Mouse (Mus musculus) gastrocnemius, adult 8-10 months (tissue): ENCODE data around the gene Tldc1. TPM values are rescaled to one million over a fixed set of nuclear protein-coding genes. Genes with fewer than 3 reads are reported as not detected.

Source experiments
- DNase-seq, 2 experiments: peaks; one replicate each; pipeline ENCODE4 v3.0.0; 2022; ENCODE audit warnings: low spot score in 2 of 2
- total RNA-seq, 4 experiments: library from RNA; stranded (reverse); gene quantifications; 2 replicates each; pipeline ENCODE4 v1.2.4; 2022

The Tldc1 gene
- total RNA-seq, 4 experiments from 2014 or later, result 2.9 to 4.8 (median 3.8) TPM

DNA sequence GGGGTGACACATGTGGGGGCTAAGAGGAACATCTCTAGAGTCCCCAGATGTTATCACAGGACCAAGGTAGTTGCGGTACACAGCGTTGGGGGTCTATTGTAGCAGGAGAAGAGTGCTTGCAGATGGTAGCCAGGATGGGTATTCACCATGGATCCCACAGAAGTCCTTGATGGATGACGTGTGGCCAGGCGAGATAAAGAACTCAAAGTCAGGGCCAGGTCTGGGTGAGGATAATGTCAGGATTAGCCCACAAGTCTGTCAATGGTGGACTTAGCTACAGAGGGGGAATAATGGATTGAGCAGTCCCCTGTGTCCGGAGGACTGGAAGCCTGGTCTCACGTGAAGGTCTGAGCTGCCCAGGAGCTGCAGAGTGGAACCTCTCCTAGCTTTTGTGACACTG is 53.6 kb downstream of the Tldc1 start:
- no peak for DNase-seq

DNA sequence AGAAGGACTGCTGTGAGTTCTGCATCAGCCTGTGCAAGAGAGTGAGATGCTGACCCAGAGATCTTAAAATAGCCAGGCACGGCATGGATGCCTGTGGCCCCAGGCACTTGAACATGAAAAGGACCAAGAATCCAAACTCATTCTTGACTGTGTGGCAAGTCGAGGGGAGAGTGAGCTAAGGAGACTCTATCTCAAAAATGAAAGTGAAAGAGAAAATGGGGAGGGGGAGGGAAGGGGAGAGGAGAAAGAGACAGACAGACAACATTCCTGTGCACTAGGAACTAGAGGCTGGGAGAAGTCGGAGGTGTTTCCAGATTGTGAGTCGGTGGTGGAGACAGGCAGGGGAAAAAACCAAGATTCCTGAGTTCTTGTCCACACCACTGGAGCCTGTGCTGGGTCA is 54.5 kb downstream of the Tldc1 start:
- DNase-seq, result no peak

DNA sequence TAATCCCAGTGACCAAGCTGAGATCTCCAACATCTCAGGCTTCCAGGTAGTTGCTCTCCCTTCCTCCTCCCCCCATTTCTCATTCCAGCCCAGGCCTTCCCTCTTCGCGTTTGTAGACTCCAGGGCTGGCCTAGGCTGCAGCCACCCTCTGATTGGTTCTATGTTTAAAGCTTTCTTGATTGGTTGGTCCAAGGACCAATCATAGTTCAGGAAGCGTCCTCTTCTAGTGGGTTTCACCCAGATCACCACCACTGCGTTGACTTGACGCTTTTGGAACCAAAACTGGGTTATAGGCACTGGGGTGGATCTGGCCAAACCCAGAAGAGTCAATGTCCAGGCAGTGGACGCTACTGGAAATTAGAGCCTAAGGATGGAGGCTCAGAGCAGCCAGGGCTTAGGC is 55.9 kb downstream of the Tldc1 start:
- no peak for DNase-seq

DNA sequence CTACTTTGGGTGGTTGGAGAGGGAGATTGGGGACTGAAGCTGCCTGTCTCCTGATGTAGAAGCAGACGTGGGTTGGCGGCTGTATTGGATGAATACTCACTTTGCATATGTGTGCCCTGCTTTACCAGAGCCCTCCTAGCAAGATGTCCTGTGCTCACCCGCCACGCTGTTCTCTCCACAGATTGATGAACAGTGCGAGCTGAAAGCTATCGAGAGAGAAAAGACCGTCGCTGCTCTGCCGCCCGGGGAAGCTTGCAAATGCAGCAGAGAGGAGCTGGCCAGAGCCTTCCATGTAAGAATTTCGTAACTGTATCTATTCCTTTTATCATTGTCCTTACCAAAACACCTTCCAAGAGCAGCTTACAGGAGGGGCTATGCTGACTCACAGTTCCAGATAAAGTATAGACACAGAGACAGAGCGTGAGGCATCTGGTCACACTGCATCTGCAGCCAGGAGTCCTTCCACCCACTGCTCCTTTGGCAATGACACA is 59.2 kb downstream of the Tldc1 start:
- no peak for DNase-seq

DNA sequence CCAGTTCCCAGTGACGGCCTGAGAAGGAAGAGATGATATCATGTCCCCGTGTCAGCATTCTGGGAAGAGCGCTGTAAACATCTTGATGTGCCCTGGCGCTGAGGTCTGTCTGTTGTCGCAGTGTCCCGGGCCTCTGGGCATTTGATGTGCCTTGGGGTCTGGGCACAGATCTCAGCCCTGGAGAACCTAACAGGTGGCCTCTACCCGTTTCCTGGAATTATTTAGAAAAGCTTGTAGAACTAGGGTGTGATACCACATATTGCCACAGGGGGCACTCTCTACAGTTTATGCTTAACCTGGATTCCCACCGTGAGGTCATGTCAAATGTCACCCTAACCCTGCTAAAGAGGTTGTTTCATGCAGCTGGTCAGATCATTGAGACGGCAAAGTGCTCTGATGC is 60.5 kb downstream of the Tldc1 start:
- no peak for DNase-seq

DNA sequence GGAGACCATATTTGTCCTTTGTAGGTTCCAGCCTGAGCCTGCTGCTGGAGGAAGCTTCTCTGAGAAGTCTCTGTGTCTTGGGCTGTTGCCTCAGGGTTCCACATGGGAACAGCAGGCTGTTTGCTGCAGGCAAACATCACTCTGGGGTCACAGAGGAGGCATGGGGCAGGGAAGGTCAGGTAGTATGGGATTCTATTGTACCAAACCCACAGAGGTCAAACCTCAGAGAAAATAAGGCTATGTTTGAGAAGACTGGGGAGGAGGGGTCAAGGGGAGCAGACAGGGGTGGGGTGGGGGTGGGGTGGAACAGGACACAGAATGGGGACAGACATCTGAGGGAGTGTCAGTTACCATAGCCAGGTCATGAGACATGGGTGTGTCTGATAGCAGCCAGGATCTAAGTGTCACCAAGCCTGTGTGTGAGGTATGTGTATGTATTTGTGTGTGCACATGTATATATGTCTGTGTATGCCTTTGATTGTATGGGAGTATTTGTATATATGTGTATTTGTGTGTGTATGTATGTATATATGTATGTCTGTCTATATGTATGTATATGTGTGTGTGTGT is 61.4 kb downstream of the Tldc1 start:
- DNase-seq, result no peak

DNA sequence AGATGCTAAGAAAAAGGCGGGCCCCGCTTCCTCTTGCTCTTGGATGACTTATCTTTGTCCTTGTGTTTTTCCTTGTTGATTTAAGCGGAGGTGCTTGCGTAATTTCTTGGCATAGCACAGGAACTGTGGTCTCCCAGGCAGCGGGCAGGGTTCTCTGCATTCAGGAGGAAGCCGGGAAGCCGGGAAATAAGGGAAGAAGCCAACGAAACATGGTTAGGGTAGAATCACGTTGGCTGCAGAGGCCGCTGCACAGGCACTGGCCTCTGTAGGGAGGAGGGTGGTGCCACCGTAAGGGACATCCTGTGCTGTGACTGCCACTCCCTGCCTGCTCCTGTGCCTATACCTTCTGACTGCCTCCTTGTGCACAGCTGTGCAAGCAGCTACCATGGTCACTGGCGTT is 63.0 kb downstream of the Tldc1 start:
- DNase-seq, result no peak

DNA sequence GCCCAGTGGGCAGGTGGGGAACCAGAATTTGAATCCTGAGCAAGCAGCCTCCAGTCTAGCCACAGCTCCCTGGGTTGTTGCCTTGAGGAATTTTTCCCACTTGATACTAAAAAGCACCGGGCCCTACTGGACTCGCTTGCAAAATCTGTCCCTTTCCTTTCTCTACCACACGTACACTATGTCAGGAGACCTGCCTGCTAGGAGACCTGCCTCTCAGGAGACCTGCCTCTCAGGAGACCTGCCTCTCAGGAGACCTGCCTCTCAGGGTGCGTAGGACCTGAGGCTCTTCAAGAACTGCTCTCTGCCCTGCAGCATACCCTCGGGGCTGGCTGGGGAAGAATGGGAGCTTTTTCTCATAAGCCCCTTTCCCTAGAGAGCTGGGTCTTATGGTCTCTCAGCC is 64.8 kb downstream of the Tldc1 start:
- DNase-seq, result no peak

DNA sequence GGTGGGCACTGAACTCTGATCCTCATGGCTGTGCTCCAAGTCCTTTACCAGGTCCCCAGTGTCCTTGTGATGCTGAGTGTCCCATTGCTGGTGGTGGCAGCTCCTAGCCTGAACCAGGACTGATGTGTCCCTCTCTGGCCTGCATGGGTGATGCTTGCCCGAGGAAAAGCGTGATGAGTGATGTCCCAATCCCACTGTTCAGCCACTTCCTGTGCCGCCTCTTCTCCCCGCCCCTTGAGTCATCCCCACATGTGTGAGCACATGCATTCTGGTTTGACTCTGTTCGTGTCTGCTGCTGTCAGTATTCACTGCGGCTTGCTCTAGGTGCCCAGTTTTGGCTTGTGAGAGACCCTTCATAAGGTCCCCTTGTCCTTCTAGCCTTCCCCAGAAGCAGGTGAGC is 66.0 kb downstream of the Tldc1 start:
- DNase-seq, result no peak

Other genes with a start within 250 kb of the Tldc1 start
- 10 to 100 TPM; 18.1 to 24.4 (median 22.5) TPM for gene Mbtps1, start 219.7 kb downstream of the Tldc1 start, total RNA-seq
- 10 to 100 TPM; 16.1 to 21.1 (median 17.4) TPM for gene Hsdl1, start 203.2 kb downstream of the Tldc1 start, total RNA-seq
- gene Dnaaf1, start 203.2 kb downstream of the Tldc1 start, total RNA-seq, result not detected
- gene Taf1c, start 173.2 kb downstream of the Tldc1 start, total RNA-seq, result 1 to 10 TPM; 5.2 to 8.0 (median 6.9) TPM
- not detected for gene Adad2, start 165.7 kb downstream of the Tldc1 start, total RNA-seq
- gene Kcng4, start 142.7 kb downstream of the Tldc1 start, total RNA-seq, result 10 to 100 TPM in 3 of 4 experiments, 1 to 10 TPM in 1; 8.3 to 22.8 (median 16.5) TPM
- 10 to 100 TPM; 63.4 to 89.3 (median 75.2) TPM for gene Wfdc1, start 112.1 kb downstream of the Tldc1 start, total RNA-seq
- gene Atp2c2, start 78.4 kb downstream of the Tldc1 start, total RNA-seq, result not detected
- 1 to 10 TPM; 1.8 to 3.7 (median 3.2) TPM for gene Cotl1, start 62.1 kb upstream of the Tldc1 start, total RNA-seq
- 1 to 10 TPM in 3 of 4 experiments, under 1 TPM in 1; 0.90 to 2.1 (median 1.6) TPM for gene Klhl36, start 83.8 kb upstream of the Tldc1 start, total RNA-seq
- gene Usp10, start 131.9 kb upstream of the Tldc1 start, total RNA-seq, result 10 to 100 TPM; 50.6 to 55.9 (median 53.1) TPM
- 10 to 100 TPM in 1 of 4 experiments, 1 to 10 TPM in 2, not detected in 1; 4.4 to 20.0 (median 7.9) TPM for gene Gm20388, start 132.4 kb upstream of the Tldc1 start, total RNA-seq
- gene Crispld2, start 214.0 kb upstream of the Tldc1 start, total RNA-seq, result 10 to 100 TPM in 1 of 4 experiments, 1 to 10 TPM in 3; 5.3 to 13.6 (median 8.1) TPM